Mouse (Mus musculus): ENCODE data around the gene Mast1. TPM values are rescaled to one million over a fixed set of nuclear protein-coding genes. Genes with fewer than 3 reads are reported as not detected.

Gene Mast1
- polyA plus RNA-seq, 1 experiment from 2014 or later = 14.6 TPM

Small RNA genes lying within 50 kb of the gene (microRNA-seq; reads per million reads assigned to microRNA genes)
- gene Gm24197 (not detected), gene Mir7069 (3.9 reads per million, percentile 9 among the genes with 10 or more reads in this experiment)

Other genes with a start within 250 kb of the Mast1 start
- 26.2 and 27.0 TPM in 2 replicates for gene Nacc1, start 249.5 kb downstream of the Mast1 start, polyA plus RNA-seq (2014; fragmentation: Nextera tagmentation; extraction: Ambion mirVana)
- gene Lyl1, start 235.9 kb downstream of the Mast1 start, polyA plus RNA-seq (2014; fragmentation: Nextera tagmentation; extraction: Ambion mirVana) = 4.6 and 5.3 TPM in 2 replicates
- 0.84 and 1.8 TPM in 2 replicates for gene G430095P16Rik, start 214.4 kb downstream of the Mast1 start, polyA plus RNA-seq (2014; fragmentation: Nextera tagmentation; extraction: Ambion mirVana)
- gene Nfix, start 137.0 kb downstream of the Mast1 start, polyA plus RNA-seq (2014; fragmentation: Nextera tagmentation; extraction: Ambion mirVana) = 3.1 and 3.7 TPM in 2 replicates
- 4.7 and 7.3 TPM in 2 replicates for gene Dand5, start 114.5 kb downstream of the Mast1 start, polyA plus RNA-seq (2014; fragmentation: Nextera tagmentation; extraction: Ambion mirVana)
- gene Gadd45gip1, start 105.8 kb downstream of the Mast1 start, polyA plus RNA-seq (2014; fragmentation: Nextera tagmentation; extraction: Ambion mirVana) = 38.6 and 38.7 TPM in 2 replicates
- gene Rad23a, start 96.7 kb downstream of the Mast1 start, polyA plus RNA-seq (2014; fragmentation: Nextera tagmentation; extraction: Ambion mirVana) = 101 TPM in 2 replicates
- 870 and 925 TPM in 2 replicates for gene Calr, start 90.4 kb downstream of the Mast1 start, polyA plus RNA-seq (2014; fragmentation: Nextera tagmentation; extraction: Ambion mirVana)
- 95.7 and 104 TPM in 2 replicates for gene Farsa, start 80.4 kb downstream of the Mast1 start, polyA plus RNA-seq (2014; fragmentation: Nextera tagmentation; extraction: Ambion mirVana)
- 50.5 and 56.9 TPM in 2 replicates for gene Syce2, start 65.2 kb downstream of the Mast1 start, polyA plus RNA-seq (2014; fragmentation: Nextera tagmentation; extraction: Ambion mirVana)
- 31.5 and 33.7 TPM in 2 replicates for gene Gcdh, start 43.4 kb downstream of the Mast1 start, polyA plus RNA-seq (2014; fragmentation: Nextera tagmentation; extraction: Ambion mirVana)
- gene Klf1, start 35.4 kb downstream of the Mast1 start, polyA plus RNA-seq (2014; fragmentation: Nextera tagmentation; extraction: Ambion mirVana) = 11.8 and 12.9 TPM in 2 replicates
- 4.0 and 4.9 TPM in 2 replicates for gene Dnase2a, start 28.8 kb downstream of the Mast1 start, polyA plus RNA-seq (2014; fragmentation: Nextera tagmentation; extraction: Ambion mirVana)
- 0.25 TPM in 1 of 2 replicates, not detected in the other for gene Rtbdn, start 9.6 kb upstream of the Mast1 start, polyA plus RNA-seq (2014; fragmentation: Nextera tagmentation; extraction: Ambion mirVana)
- gene Gm49661, start 32.1 kb upstream of the Mast1 start, polyA plus RNA-seq (2014; fragmentation: Nextera tagmentation; extraction: Ambion mirVana) = not detected in 2 replicates
- gene Prdx2, start 32.2 kb upstream of the Mast1 start, polyA plus RNA-seq (2014; fragmentation: Nextera tagmentation; extraction: Ambion mirVana) = 1,335 and 1,358 TPM in 2 replicates
- gene Rnaseh2a, start 32.4 kb upstream of the Mast1 start, polyA plus RNA-seq (2014; fragmentation: Nextera tagmentation; extraction: Ambion mirVana) = 92.9 and 116 TPM in 2 replicates
- 6.2 and 6.9 TPM in 2 replicates for gene Junb, start 41.4 kb upstream of the Mast1 start, polyA plus RNA-seq (2014; fragmentation: Nextera tagmentation; extraction: Ambion mirVana)
- gene Hook2, start 53.2 kb upstream of the Mast1 start, polyA plus RNA-seq (2014; fragmentation: Nextera tagmentation; extraction: Ambion mirVana) = 10.5 and 12.9 TPM in 2 replicates
- gene Best2, start 77.2 kb upstream of the Mast1 start, polyA plus RNA-seq (2014; fragmentation: Nextera tagmentation; extraction: Ambion mirVana) = not detected in 2 replicates
- 129 and 130 TPM in 2 replicates for gene Asna1, start 87.9 kb upstream of the Mast1 start, polyA plus RNA-seq (2014; fragmentation: Nextera tagmentation; extraction: Ambion mirVana)
- 158 and 170 TPM in 2 replicates for gene Trir, start 89.5 kb upstream of the Mast1 start, polyA plus RNA-seq (2014; fragmentation: Nextera tagmentation; extraction: Ambion mirVana)
- 16.3 and 19.7 TPM in 2 replicates for gene Tnpo2, start 99.6 kb upstream of the Mast1 start, polyA plus RNA-seq (2014; fragmentation: Nextera tagmentation; extraction: Ambion mirVana)
- gene Fbxw9, start 122.7 kb upstream of the Mast1 start, polyA plus RNA-seq (2014; fragmentation: Nextera tagmentation; extraction: Ambion mirVana) = 25.0 and 25.8 TPM in 2 replicates
- not detected in 2 replicates for gene Gm5741, start 130.6 kb upstream of the Mast1 start, polyA plus RNA-seq (2014; fragmentation: Nextera tagmentation; extraction: Ambion mirVana)
- gene Dhps, start 134.4 kb upstream of the Mast1 start, polyA plus RNA-seq (2014; fragmentation: Nextera tagmentation; extraction: Ambion mirVana) = 70.3 and 73.8 TPM in 2 replicates
- gene Wdr83os, start 143.4 kb upstream of the Mast1 start, polyA plus RNA-seq (2014; fragmentation: Nextera tagmentation; extraction: Ambion mirVana) = 117 and 119 TPM in 2 replicates
- 52.6 and 60.6 TPM in 2 replicates for gene Wdr83, start 143.9 kb upstream of the Mast1 start, polyA plus RNA-seq (2014; fragmentation: Nextera tagmentation; extraction: Ambion mirVana)
- gene Man2b1, start 145.9 kb upstream of the Mast1 start, polyA plus RNA-seq (2014; fragmentation: Nextera tagmentation; extraction: Ambion mirVana) = 14.4 and 17.4 TPM in 2 replicates
- 1.2 and 1.7 TPM in 2 replicates for gene Zfp791, start 185.7 kb upstream of the Mast1 start, polyA plus RNA-seq (2014; fragmentation: Nextera tagmentation; extraction: Ambion mirVana)
- gene Cks1brt, start 214.6 kb upstream of the Mast1 start, polyA plus RNA-seq (2014; fragmentation: Nextera tagmentation; extraction: Ambion mirVana) = not detected in 2 replicates

Data from neural tube, embryonic 11.5 days (tissue).